Mouse (Mus musculus): ENCODE results near the gene Drc3. TPM values are rescaled to one million over a fixed set of nuclear protein-coding genes. Genes with fewer than 3 reads are reported as not detected.

Drc3 gene
- total RNA-seq, 1 experiment from 2014 or later: not detected

GRCm38 (mm10) chr11:60383518-60383917 lies 30.4 kb downstream of the Drc3 start:
- ATAC-seq (replicated peaks; ENCODE audit: insufficient number of reproducible peaks, low FRiP score, low TSS enrichment, poor library complexity, severe bottlenecking): no peak

- ATAC-seq (replicated peaks; ENCODE audit: insufficient number of reproducible peaks, low FRiP score, low TSS enrichment, poor library complexity, severe bottlenecking): no peak
Measured at GRCm38 (mm10) chr11:60384762-60385421, 31.8 kb downstream of the Drc3 start.

DNA sequence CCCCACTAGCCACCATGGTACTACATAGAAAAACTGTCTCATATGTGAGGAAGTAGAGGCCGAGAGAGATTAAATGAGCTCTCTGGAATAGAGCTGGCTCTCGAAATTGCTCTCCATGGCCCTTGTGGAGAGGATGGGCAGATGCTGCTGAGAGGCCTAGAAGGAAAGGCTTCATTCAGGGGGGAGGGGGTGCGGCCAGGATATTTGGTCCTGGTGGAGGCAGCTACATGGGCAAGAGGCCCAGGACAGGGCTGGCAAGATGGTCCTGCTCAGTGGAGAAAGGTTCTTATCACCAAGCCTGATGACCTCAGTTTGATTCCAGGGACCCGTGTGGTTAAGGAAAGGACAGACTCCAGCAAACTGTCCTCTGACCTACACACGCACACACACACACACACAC lies 32.8 kb downstream of the Drc3 start:
- ATAC-seq (replicated peaks; ENCODE audit: insufficient number of reproducible peaks, low FRiP score, low TSS enrichment, poor library complexity, severe bottlenecking): no peak

- ATAC-seq (replicated peaks; ENCODE audit: insufficient number of reproducible peaks, low FRiP score, low TSS enrichment, poor library complexity, severe bottlenecking): no peak
Measured at GRCm38 (mm10) chr11:60387944-60388343, 34.8 kb downstream of the Drc3 start.

DNA sequence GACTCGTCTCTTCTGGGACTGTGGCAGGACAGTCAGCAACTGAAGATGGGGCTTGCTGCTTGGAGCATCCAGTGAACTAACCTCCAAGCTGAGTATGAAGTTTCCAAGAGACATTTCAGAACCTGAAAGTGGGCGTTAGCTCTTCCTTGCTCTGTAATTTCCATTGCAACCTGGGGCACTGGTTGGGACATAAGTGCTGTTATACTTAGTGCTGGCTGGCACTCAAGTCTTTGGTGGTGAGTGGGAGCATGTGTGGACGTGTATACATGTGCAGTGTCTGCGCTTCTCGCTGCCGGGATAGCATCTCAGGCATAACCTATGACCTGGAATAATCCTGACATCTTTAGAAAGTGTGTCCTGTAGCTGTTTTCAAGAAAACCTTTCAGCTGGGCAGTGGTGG lies 38.2 kb downstream of the Drc3 start:
- ATAC-seq (replicated peaks; ENCODE audit: insufficient number of reproducible peaks, low FRiP score, low TSS enrichment, poor library complexity, severe bottlenecking): no peak

DNA sequence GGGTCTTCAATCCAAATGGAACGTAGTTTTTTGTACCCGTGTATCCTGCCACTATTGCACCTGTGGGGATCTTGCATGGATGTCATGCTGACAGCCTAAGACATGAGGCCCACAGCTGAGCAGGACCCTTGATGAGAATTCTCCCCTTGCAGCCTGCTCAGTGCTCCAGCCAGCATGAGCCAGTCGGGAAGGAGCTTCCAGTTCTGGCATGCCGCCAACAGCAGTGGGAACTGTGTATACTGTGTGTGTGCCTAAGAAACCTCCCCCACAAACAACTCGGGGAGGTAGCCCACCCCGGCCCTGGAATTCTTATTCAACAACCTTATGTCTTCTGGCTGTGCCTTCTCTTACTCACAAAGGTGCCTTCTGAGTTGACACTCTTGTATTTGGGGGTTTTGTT lies 43.4 kb downstream of the Drc3 start:
- ATAC-seq (replicated peaks; ENCODE audit: insufficient number of reproducible peaks, low FRiP score, low TSS enrichment, poor library complexity, severe bottlenecking): no peak

GRCm38 (mm10) chr11:60397172-60397571 lies 44.0 kb downstream of the Drc3 start:
- no peak for ATAC-seq (replicated peaks; ENCODE audit: insufficient number of reproducible peaks, low FRiP score, low TSS enrichment, poor library complexity, severe bottlenecking)

DNA sequence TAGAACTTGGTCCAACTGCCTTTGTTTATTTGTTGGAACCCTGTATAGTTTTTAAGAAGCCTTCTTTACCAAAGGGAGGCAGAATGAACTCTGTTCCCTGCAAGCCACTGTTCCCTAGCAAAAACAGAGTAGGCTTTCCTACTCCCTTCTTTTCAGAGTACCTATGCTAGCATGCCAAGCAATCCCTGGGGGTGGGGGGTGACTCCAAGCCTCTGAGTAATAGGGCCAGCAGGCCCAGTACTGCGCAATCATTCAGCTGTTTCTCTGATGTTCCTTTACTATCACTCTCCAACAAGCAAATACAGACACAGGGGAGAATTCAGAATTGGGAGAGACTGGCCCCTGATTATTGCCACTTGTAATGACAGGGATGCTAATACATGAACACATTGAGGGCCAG lies 53.5 kb downstream of the Drc3 start:
- no peak for ATAC-seq (replicated peaks; ENCODE audit: insufficient number of reproducible peaks, low FRiP score, low TSS enrichment, poor library complexity, severe bottlenecking)

DNA sequence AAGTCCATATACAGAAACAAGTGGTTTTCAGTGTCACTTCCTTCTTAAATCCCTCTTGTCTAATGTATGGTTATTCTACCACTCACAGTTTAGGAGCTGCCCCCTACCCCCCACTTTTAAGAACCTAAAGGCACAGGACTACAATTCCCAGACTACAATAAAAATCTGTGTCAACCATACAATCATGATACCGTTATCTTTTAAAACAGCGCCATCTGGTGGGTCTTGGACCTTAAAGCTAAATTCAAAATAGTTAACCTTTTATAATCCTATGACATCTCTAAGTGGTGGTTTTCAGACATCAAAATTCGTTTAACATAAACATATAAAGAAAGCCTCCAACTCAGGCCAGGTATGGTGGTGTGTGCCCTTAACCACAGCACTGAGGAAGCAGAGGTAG lies 59.0 kb downstream of the Drc3 start:
- no peak for ATAC-seq (replicated peaks; ENCODE audit: insufficient number of reproducible peaks, low FRiP score, low TSS enrichment, poor library complexity, severe bottlenecking)

GRCm38 (mm10) chr11:60412921-60413320 lies 59.8 kb downstream of the Drc3 start:
- no peak for ATAC-seq (replicated peaks; ENCODE audit: insufficient number of reproducible peaks, low FRiP score, low TSS enrichment, poor library complexity, severe bottlenecking)

- no peak; the same call in 1 of the 2 replicates for ATAC-seq (replicated peaks; ENCODE audit: insufficient number of reproducible peaks, low FRiP score, low TSS enrichment, poor library complexity, severe bottlenecking)
Measured at GRCm38 (mm10) chr11:60416590-60416962, 63.4 kb downstream of the Drc3 start.

DNA sequence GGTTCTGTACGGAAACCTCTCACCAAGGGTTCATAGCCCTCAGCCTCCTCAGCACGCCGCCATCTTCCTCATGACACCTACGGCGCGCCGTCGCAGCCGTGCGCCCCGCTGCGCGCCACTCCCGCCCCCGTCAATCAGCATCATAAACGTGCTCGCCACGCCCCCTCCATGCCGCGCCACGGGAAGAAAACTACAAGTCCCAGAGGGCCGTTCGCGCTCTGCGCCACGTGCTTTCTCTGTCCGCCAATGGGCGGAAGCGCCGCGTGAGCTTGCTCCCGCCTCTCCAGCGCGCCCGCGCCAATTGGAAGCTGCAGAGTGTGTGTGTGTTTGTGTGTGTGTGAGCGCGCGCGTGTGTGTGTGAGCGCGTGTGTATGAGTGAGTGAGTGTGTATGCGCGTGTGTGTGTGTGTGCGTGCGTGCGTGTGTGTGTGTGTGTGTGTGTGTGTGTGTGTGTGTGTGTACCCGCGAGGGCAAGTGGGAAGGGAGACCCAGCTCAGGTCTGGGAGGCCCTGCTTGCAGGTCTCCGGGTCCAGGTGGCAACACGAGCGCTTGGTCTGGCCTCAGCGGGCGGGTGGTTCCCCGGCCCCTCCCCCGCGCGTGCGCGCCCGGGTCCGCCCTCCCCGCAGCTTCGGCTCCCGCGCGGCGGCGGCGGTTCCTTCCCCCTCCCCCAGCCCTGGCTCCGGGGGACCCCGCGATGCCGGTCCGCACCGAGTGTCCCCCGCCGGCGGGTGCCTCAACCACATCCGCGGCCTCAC lies 64.0 kb downstream of the Drc3 start, which contains the start of gene Gid4:
Gene Gid4 (plus strand): TSS at position 183 of the 754 bp plus-strand sequence.
- peak; percentile 96 for ATAC-seq (replicated peaks; ENCODE audit: insufficient number of reproducible peaks, low FRiP score, low TSS enrichment, poor library complexity, severe bottlenecking)

GRCm38 (mm10) chr11:60417717-60418472 lies 64.8 kb downstream of the Drc3 start, which contains the start of gene Atpaf2:
Gene Atpaf2, minus strand, starts transcription at chr11:60418457.
- 0 out of 2 replicates have a peak, but pooled peaks have one; percentile 10 for ATAC-seq (replicated peaks; ENCODE audit: insufficient number of reproducible peaks, low FRiP score, low TSS enrichment, poor library complexity, severe bottlenecking)

GRCm38 (mm10) chr11:60418473-60418803 lies 65.3 kb downstream of the Drc3 start:
- ATAC-seq (replicated peaks; ENCODE audit: insufficient number of reproducible peaks, low FRiP score, low TSS enrichment, poor library complexity, severe bottlenecking): no peak

- ATAC-seq (replicated peaks; ENCODE audit: insufficient number of reproducible peaks, low FRiP score, low TSS enrichment, poor library complexity, severe bottlenecking): no peak
Measured at GRCm38 (mm10) chr11:60422046-60422668, 69.0 kb downstream of the Drc3 start.

GRCm38 (mm10) chr11:60423006-60423405 lies 69.9 kb downstream of the Drc3 start:
- ATAC-seq (replicated peaks; ENCODE audit: insufficient number of reproducible peaks, low FRiP score, low TSS enrichment, poor library complexity, severe bottlenecking): no peak

DNA sequence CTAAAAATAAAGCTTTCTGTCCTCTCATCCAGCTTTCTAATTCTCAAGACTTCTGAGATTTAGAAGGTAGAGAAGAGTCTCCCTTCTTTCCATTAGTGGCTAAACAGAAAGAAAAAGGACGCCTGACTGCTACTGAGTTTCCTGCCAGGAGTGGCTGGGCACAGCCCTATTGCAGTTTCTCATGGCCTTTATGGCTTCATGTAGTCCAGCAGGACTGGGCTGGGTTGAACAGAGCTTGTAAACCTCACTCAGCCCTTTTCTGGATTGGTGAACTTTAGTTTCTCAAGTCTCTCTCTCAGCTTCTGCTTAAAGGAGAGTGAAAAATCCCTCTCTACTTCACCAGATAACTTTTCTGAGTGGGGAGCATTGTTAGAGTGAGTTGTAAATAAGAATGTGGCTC lies 73.3 kb downstream of the Drc3 start:
- no peak for ATAC-seq (replicated peaks; ENCODE audit: insufficient number of reproducible peaks, low FRiP score, low TSS enrichment, poor library complexity, severe bottlenecking)

- no peak for ATAC-seq (replicated peaks; ENCODE audit: insufficient number of reproducible peaks, low FRiP score, low TSS enrichment, poor library complexity, severe bottlenecking)
Measured at GRCm38 (mm10) chr11:60427628-60428027, 74.5 kb downstream of the Drc3 start.

DNA sequence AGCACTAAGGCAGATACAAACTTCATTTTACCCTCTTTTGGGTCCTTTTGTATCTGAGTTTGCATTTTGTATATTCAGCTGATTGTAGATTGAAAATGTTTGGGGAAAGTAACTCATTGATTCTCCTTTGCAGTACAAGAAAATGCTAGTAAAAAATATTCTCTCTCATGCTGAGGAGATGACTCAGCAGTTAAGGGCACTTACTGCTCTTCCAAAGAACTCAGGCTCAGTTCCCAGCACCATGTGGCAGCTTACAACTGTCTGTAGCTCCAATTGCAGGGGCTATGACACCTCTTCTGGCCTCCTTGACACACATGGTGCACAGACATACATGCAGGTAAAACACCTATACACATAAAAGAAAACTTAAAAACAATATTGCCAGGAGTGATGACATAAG lies 80.4 kb downstream of the Drc3 start:
- no peak for ATAC-seq (replicated peaks; ENCODE audit: insufficient number of reproducible peaks, low FRiP score, low TSS enrichment, poor library complexity, severe bottlenecking)

All from monocyte, adult 5-6 weeks (primary cell).